13 mouse cellular contexts compared by ENCODE assay signal in the genomic region with DNA sequence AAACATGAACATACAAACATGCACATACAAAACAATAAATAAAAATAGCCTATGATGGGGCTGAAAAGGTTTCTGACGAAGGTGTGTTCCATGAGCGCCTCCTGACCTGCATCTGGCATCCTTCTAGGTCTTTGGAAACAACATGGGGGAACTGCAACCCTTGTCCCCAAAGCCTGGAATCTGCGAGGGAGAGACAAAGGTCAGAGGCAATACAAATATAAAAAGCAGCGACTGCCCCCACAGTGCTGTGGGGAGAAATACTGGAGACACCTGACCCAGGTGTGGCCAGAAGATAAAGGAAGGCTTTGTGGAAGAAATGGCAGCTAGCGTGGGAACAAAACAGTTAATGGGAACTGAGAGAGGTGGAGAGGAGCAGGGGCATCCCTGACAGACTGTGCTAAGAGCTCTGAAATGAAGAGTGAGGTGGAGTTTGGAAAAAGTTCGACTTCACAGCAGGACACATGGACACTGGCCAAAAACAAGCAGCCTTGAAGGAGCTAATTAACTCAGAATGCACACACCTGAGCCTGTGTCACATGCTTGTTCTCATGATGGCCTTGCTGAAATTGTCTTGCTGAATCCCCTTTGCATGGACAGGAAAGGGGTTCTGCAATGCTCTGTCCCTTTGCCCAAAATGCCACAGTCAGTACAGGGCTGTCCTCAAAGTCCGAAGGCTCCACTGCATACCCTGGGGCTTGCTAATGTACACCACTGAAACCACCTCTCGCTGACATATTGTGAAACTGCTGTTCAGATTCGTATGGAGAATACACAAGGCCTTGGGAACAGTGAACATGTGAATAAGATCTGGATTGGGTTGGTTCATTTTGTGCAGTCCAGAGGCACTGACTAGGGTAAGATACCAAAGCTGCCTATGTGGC.
DNase-seq lines count a peak whose midpoint lies in the region; ATAC-seq and TF ChIP-seq lines count a peak whose summit lies in the region.
"Had no signal": no experiment of that assay in that cellular context is flagged by ENCODE, and none has a peak within 500 bp of the region (broad histone marks: within the 10 kb centered on the region; RNA-seq: fewer than 3 reads in every experiment).

No protein-coding gene starts in this region.

- no peak for DNase-seq in lung, postnatal 0 days (ENCODE audit: low spot score)
- DNase-seq in lung, postnatal 14 days = no peak
- DNase-seq in liver, embryonic 13.5 days = no peak
- peak; percentile 79 for DNase-seq in yolk sac, embryonic 10.5 days (ENCODE audit: low spot score)
- no peak for DNase-seq in right cerebral cortex, adult 18-20 months
- DNase-seq in right cerebral cortex, postnatal 36 days (ENCODE audit: low spot score in 2 of 2) = no peak
- DNase-seq: cerebellum, adult 8-10 months; layer of hippocampus, adult 9-11 months; lung, postnatal 10 days had no signal

- WGBS in lung, postnatal 0 days = 70% methylated on average over 9 of the region's 9 CpGs
- 76% methylated on average over 9 of the region's 9 CpGs for WGBS in kidney, embryonic 15.5 days
- 65% methylated on average over 9 of the region's 9 CpGs for WGBS in liver, embryonic 13.5 days (ENCODE audit: insufficient replicate concordance)

- H3K36me3 ChIP-seq in lung, postnatal 0 days (ENCODE audit: insufficient read depth, low read length) = no peaks in the 10 kb centered on the region
- H3K36me3 ChIP-seq in kidney, embryonic 15.5 days = no peaks in the 10 kb centered on the region
- no peaks in the 10 kb centered on the region for H3K36me3 ChIP-seq in liver, embryonic 13.5 days
- H3K36me3 ChIP-seq: heart, embryonic 15.5 days; hindbrain, embryonic 15.5 days had no signal

- no peak for TF ChIP-seq EP300 in lung, postnatal 0 days (IDR thresholded peaks at IDR 0.05)

- no peak for TF ChIP-seq CTCF in lung, postnatal 0 days (IDR thresholded peaks at IDR 0.05)

- no peak overlapping the region for H3K4me3 ChIP-seq in lung, postnatal 0 days (ENCODE audit: low read depth, low read length)
- H3K4me3 ChIP-seq in kidney, embryonic 15.5 days (replicated peaks) = no peak overlapping the region
- H3K4me3 ChIP-seq in liver, embryonic 13.5 days (replicated peaks) = no peak overlapping the region
- H3K4me3 ChIP-seq: heart, embryonic 15.5 days; hindbrain, embryonic 15.5 days had no signal

- H3K9me3 ChIP-seq in lung, postnatal 0 days (ENCODE audit: low read length) = no peaks in the 10 kb centered on the region
- H3K9me3 ChIP-seq in kidney, embryonic 15.5 days (replicated peaks) = no peaks in the 10 kb centered on the region
- no peaks in the 10 kb centered on the region for H3K9me3 ChIP-seq in liver, embryonic 13.5 days (replicated peaks)
- H3K9me3 ChIP-seq: heart, embryonic 15.5 days; hindbrain, embryonic 15.5 days had no signal

- H3K4me2 ChIP-seq in lung, postnatal 0 days (replicated peaks; ENCODE audit: low read depth, low read length) = no peak overlapping the region
- no peak overlapping the region for H3K4me2 ChIP-seq in kidney, embryonic 15.5 days
- 0 out of 2 replicates have a peak overlapping the region, but pooled peaks have one; percentile 17 for H3K4me2 ChIP-seq in liver, embryonic 13.5 days
- H3K4me2 ChIP-seq: heart, embryonic 15.5 days; hindbrain, embryonic 15.5 days had no signal

- ATAC-seq in lung, postnatal 0 days = 0 out of 2 replicates have a peak, but pooled peaks have one; percentile 16
- ATAC-seq in kidney, embryonic 15.5 days (replicated peaks; ENCODE audit: low FRiP score) = no peak
- ATAC-seq in liver, embryonic 13.5 days (ENCODE audit: low read depth) = peak; percentile 54

- H3K4me1 ChIP-seq in lung, postnatal 0 days (ENCODE audit: insufficient read depth, low read depth, low read length) = peaks cover 6% of the 10 kb centered on the region; the same call in 1 of the 2 replicates
- H3K4me1 ChIP-seq in kidney, embryonic 15.5 days = peaks cover 25% of the 10 kb centered on the region
- peaks cover 51% of the 10 kb centered on the region for H3K4me1 ChIP-seq in liver, embryonic 13.5 days (replicated peaks)

- no peaks in the 10 kb centered on the region for H3K27me3 ChIP-seq in lung, postnatal 0 days (replicated peaks; ENCODE audit: insufficient read depth, low read length)
- H3K27me3 ChIP-seq in kidney, embryonic 15.5 days = no peaks in the 10 kb centered on the region
- no peaks in the 10 kb centered on the region for H3K27me3 ChIP-seq in liver, embryonic 13.5 days
- H3K27me3 ChIP-seq: CH12.LX; heart, embryonic 15.5 days; hindbrain, embryonic 15.5 days had no signal

- H3K27ac ChIP-seq in lung, postnatal 0 days (ENCODE audit: low read length) = peak overlapping the region; percentile 47
- peak overlapping the region; percentile 92 for H3K27ac ChIP-seq in kidney, embryonic 15.5 days
- H3K27ac ChIP-seq in liver, embryonic 13.5 days = peak overlapping the region; percentile 64
- H3K27ac ChIP-seq: heart, embryonic 15.5 days; hindbrain, embryonic 15.5 days had no signal

- H3K9ac ChIP-seq in lung, postnatal 0 days (replicated peaks; ENCODE audit: low read depth) = no peak overlapping the region
- no peak overlapping the region for H3K9ac ChIP-seq in kidney, embryonic 15.5 days
- no peak overlapping the region; the same call in 1 of the 2 replicates for H3K9ac ChIP-seq in liver, embryonic 13.5 days
- H3K9ac ChIP-seq: heart, embryonic 15.5 days; hindbrain, embryonic 15.5 days had no signal
